Mouse (Mus musculus) lung, adult 18-20 months (tissue): ENCODE measurements around the gene Bzw2.

Experiments
- DNase-seq, 2 experiments: peaks; one replicate each; pipeline ENCODE4 v3.0.0; 2022; ENCODE audit warnings: mixed read lengths in 2 of 2

Bzw2 gene

DNA sequence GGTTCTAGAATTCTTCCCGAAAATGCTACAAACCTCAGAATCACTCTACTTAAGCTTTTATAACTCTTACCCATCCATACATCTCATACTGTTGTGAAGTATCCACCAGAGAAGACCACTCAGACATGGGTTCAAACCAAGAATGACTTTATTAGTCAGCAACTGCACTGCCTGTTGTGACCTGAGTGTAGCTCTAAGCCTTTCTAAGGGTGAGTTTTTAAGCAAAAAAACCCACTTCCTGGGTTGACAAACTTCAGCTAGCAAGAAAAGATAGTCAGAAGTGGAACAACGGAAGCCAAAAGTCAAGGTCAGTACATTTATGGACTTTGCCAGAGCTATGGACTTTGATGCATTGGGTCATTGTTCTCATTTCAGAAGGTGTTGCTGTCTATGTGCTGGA lies 90.3 kb downstream of the Bzw2 start:
- DNase-seq = no peak

DNA sequence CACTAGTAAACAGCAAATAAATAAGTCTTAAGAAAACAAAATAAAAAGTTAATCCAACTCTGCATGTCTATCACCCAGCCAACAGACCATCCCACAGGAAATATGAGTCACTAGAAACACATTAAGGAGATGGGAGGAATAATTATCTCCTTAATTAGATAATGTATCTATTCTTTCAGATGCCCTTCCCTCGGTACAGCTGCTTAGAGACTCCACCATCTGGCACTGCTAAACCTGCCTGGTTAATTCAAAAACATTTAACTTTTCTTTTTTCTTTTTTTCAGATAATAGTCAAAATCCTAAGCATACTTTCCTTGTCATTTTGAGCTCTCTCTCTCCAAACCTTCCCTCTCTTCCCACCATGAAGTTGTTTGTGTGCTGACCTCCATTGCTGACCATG lies 92.0 kb downstream of the Bzw2 start:
- no peak for DNase-seq

DNA sequence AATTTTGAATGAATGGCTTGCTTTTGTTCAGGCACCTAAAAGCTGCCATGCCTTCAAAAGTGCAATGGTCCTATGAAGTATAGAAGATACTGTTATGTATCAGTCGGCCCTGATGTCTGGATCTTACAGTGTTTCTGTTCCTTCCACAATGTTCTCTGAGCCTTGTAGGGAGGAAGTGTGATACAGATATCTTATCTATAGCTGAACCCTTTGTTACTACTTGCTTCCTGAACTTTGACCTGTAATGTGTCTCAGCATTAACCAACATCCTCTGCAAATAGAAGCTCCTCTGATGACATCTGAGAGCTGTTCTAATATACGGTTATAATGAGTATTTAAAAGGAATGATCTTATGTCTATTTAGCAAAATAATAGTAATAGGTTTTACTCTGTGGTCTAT lies 100.2 kb downstream of the Bzw2 start:
- DNase-seq = no peak

DNA sequence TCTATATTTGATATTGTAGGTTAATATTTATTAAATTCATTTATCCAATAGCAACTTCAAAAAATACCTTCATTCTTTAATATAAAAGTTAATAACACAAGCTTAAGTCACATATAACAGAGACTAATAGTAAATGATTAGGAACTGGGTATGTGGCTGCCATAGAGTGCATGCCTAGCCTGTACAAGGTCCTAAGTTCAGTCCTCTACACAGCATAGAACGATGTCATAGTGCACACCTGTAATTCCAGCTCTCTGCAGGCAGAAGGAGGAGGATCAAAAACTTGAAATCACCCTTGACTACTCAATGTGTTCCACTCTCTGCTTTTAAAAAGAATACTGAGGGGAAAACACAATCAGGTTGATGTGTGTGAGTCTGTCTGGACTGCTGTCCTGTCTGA lies 107.6 kb downstream of the Bzw2 start:
- DNase-seq = no peak

GRCm38 (mm10) chr12:36047593-36047992 lies 110.3 kb downstream of the Bzw2 start:
- no peak for DNase-seq

DNA sequence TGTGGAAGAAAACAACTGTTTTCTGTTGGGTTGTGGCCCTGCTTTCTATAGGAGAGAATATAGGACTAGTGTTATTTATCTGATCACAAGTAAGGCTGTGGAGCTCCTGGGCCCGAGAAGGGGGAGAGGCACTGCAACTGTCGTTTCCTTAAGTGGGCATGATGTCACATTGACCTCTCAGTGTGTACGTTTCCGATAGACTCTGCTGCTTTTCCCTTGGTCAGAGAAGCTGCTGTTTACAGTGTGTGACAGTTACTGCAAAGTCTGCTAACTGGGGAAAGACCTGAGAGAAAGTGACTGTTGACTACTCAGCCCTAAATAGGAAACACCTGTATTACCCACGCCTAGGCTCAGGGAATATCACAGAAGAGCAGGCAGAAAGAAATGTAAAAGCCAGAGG lies 111.7 kb downstream of the Bzw2 start:
- no peak for DNase-seq

- no peak for DNase-seq
These were observed 113.2 kb downstream of the Bzw2 start for GRCm38 (mm10) chr12:36044691-36045090.

DNA sequence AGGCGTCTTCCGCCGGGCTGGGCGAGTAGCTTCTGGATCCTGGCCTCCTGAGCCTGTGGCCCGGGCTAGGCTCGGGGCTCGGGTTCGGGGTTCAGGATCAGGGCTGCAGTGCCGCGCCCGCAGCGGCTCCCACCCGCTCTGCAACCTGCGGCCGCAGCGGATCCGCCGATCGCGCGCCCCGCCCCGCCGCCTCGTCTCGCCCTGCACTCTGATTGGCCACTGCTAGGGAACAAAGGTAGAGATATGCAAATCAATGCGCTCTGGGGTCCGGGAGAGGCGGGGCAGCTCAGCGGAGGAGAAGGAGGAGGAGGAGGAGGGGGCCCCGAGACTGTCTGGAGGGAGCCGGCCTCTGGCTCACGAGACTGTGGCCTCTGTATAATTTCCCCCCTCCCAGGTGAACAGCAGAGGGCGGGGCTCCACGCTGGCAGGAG lies 115.5 kb downstream of the Bzw2 start, which contains the start of gene Tspan13:
Gene Tspan13 (minus strand): TSS at position 153 of the 431 bp plus-strand sequence.
- peak; percentile 93 to 94 for DNase-seq
